Mouse (Mus musculus): ENCODE data around the gene Pdzd2.

The Pdzd2 gene

DNA sequence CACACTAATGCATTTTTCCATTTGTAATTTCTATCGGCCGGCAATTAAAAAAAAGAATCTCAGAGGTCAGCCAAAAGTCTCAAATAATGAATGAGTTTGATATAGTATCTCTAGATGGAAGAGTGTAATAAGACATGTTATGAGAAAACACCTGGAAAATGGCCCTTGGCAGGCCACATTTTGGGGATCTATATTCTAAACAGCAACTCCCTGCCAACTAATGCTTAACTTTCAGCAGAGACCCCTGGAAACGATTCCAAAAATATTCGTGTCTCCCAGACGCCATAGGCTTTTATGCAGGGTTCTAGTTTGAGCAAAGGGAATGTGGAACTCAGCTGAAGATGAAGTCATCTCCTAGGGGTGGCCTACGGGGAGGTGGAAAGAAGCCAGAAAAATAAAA lies 197.4 kb downstream of the Pdzd2 start:
- no peak for DNase-seq (ENCODE audit: low read depth, low spot score)

DNA sequence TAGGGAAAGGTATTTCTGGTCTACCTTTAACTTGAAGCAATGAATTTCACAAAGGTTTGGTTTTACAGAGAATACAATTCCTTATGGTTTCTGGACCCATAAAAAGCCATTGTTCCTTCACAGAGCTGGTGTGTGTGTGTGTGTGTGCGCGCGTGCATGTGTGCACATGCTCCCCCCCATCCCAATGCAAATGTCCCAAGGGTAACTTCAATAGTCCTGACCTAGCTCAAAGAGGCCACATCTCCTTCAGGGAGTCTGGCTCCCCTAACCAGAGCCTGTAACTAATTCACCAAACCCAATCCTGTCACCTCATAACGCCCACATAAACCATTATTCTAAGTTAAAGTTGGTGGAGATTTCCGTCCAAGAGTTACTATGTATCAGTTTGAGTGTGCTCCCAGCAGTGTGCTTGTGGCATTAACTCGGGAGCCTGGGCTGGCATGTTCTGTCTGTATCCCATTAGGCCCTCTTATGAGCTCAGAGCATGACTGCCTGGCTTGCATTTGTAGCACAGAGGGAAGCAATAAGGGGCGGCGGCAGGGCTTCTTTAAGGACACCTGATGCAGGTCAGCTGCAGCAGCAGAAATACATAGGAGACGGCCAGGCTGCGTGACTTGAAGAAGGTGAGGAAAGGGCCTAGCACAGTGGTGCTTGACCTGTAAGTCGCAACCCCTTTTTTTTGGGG lies 200.0 kb downstream of the Pdzd2 start:
- no peak for DNase-seq (ENCODE audit: low read depth, low spot score)

DNA sequence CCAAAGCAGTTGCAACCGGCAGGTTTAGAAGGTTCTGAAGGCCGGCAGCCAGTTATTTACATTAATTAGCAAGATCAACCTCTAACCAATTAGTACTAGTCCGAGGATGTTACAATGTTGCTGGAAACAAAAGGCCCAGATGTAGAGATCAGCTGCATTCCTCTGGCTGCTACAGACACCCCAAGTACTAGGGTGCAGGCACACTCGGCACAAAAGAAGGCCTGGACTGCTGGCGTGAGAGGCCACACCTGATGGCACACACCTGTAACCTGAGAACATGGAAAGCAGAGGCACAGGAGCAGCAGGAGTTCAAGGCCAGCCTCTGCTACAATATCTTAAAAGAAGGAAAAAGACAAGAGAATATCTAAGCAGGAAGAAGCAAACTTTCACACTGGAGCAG lies 206.5 kb downstream of the Pdzd2 start:
- DNase-seq (ENCODE audit: low read depth, low spot score), result no peak

DNA sequence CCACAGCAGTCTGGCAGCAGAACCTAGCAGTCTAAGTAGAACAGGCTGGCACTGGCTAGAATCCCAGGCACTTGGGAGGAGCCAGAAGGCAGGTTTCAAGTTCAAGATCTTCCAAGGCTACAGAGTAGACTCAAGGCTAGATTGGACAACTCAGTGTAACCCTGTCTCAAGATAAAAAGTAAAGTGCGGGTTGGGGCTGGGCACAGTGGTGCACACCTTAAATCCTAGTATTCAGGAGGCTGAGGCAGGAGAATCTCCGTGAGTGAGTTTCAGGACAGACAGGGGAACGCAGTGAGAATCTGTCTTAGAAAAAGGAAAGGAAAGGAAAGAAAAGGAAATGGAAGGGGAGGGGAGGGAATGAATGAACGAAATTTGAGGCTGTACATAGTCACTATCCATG lies 207.2 kb downstream of the Pdzd2 start:
- DNase-seq (ENCODE audit: low read depth, low spot score), result no peak

GRCm38 (mm10) chr15:12522810-12523209 lies 216.9 kb downstream of the Pdzd2 start:
- DNase-seq (ENCODE audit: low read depth, low spot score), result no peak

DNA sequence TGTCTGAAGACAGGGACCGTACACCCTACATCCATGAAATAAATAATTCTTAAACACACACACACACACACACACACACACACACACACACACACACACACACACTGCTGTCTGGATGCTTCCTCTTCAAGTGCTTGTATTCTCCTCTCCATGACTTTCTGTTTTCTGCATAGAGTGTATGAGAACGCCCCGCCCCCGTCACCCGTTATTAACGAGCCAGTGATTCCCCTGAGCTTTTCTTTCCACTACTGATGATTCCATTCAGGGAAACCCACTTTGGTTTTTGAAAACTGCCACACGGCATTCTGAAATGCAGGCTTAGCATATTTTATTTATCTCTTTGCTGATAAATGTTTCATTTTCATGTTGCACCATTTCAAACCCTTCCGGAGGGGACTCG lies 219.4 kb downstream of the Pdzd2 start:
- no peak for DNase-seq (ENCODE audit: low read depth, low spot score)

GRCm38 (mm10) chr15:12518370-12518973 lies 221.3 kb downstream of the Pdzd2 start:
- DNase-seq (ENCODE audit: low read depth, low spot score), result no peak

DNA sequence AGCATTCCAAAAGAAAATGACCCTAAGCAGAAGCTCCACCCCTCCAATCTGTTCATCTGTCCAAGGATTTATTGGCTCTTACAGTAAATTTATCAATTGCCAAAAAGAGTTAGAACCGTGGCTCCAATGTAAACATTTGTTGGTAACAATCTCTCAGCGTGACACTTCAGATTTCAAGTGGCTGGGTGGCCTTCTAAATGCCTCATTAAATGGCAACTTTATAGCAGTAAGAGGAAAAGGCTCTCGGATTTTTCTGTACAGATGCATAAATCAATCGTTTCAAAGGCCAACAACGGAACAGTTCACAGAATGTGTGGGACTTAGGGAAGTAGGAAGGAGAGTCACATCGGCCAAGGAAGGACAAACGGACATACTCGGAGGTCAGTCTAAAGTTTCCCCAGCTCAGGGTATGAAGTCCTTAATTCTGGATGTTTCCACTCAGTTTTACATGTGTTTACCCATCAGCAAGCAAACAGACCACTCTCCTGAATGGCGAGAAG lies 222.4 kb downstream of the Pdzd2 start:
- no peak for DNase-seq (ENCODE audit: low read depth, low spot score)

DNA sequence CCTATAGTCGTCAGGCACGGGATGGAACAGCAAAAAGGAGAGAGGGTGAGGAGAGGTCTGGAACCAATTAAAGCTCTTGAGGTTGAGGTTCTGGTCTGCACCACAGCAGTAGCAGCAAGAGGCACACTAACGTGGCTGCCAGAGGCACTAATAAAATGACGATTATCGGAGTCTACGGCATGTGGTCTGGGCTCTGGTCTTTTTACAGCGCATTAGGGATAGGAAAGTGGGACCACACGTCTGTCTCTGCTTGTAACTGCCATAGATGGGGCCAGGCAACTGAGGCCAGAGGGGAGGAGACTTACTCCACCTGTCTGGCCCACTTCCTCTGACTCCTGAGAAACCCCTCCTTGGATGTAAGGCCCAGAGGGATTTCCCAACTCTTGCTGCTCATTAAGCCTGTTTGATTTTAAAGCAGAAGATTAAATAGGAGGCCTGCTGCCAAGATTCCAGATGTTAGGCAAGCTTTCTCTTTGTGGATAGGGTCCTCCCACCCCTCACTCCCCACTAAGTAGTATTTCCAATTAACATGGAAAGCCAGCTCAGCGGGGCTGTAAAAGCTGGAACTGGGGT lies 224.4 kb downstream of the Pdzd2 start:
- DNase-seq (ENCODE audit: low read depth, low spot score), result no peak

DNA sequence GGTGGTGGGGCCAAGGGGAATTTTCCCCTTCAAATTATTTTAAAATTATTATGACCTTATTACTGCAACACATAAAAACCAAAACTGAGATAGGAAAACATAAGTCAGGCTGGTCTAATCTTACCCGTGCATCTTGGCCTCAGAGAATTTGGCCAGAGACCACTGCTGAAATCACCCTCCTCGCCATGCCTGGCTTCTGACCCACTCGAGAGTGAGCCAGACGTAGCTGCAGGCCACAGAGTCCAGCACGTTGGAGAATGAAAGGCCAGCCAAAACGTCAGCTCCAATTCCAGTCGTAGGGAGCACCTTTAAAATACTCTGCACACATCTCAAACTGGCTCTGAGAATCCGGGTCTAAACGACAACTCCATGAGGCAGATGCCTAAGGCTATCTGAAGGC lies 226.2 kb downstream of the Pdzd2 start:
- no peak for DNase-seq (ENCODE audit: low read depth, low spot score)

GRCm38 (mm10) chr15:12508765-12509377 lies 230.9 kb downstream of the Pdzd2 start:
- DNase-seq (ENCODE audit: low read depth, low spot score), result no peak

DNA sequence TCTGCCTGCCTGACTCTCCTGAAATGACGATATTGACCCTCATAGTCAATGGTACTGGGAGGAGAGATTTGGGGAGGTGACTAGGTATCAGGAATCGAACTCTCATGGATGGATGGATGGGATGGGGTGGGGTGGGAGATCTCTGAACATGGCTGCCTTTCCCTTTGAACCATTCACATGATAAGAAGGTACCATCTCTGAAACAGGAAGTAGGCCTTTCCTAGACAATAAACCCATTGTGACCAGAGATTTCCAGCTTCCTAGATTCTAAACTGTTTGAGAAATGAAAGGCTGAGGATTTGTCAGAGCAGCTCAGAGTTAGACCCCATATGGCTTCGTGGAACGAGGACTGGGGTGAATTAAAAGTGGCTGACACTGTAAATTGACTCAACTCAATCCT lies 232.2 kb downstream of the Pdzd2 start:
- DNase-seq (ENCODE audit: low read depth, low spot score), result no peak

DNA sequence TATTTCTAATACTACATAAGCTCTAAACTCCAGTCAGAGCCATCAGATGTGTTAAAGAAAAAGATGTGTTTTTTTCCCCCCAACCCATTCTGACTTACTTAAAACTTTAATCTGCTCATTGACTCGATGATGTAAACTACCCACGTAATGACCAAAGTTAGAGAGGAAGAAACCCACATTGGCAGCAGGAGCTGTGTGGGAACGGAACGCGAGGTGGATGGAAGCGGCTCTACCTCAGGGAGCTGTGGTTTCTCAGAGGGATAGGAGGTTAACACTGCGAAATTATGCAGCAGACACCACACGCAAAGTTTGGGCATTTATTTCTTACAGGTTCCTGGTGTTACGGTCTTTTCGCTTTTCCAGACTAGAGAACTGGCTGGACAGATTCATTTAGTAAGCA lies 233.2 kb downstream of the Pdzd2 start:
- DNase-seq (ENCODE audit: low read depth, low spot score), result no peak

DNA sequence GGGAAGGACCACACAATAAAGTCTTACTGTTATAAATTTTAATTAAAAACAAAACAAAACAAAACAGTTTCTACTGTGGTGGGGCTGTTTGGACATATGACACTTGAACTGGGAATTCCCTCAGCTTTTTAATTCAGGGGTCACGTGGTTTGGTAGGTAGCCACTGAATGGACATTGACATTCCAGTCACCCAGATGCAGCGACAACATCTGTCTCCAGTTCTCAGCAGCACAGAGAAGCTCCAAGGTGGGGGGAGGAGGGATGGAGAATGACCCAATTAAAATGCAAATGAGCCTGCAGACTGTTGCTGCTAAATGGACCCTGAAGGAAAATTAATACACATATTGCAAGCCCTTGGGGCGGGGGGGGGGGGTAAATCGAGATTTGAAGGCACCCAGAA lies 233.6 kb downstream of the Pdzd2 start:
- DNase-seq (ENCODE audit: low read depth, low spot score), result no peak

DNA sequence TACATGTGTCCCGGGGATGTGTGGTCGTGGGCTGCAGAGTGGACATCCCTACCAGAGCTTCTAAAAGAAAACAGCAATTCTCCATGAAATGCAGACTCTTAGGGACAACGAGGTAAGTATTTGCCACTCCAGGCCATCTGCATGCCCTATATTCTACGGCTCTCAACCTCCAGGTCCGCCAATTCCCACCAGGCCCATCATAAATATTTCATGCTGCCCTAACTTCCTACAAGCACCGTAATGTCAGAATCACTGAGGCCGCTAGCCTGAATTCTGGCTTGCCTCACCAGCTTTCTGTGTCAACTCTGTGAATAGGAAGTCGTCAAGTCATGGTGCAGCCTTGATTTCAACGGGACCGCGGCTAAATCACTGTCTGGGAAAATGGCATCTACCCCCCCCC lies 234.2 kb downstream of the Pdzd2 start:
- DNase-seq (ENCODE audit: low read depth, low spot score), result no peak

- no peak for DNase-seq (ENCODE audit: low read depth, low spot score)
Measured at GRCm38 (mm10) chr15:12503907-12504306, 235.8 kb downstream of the Pdzd2 start.

DNA sequence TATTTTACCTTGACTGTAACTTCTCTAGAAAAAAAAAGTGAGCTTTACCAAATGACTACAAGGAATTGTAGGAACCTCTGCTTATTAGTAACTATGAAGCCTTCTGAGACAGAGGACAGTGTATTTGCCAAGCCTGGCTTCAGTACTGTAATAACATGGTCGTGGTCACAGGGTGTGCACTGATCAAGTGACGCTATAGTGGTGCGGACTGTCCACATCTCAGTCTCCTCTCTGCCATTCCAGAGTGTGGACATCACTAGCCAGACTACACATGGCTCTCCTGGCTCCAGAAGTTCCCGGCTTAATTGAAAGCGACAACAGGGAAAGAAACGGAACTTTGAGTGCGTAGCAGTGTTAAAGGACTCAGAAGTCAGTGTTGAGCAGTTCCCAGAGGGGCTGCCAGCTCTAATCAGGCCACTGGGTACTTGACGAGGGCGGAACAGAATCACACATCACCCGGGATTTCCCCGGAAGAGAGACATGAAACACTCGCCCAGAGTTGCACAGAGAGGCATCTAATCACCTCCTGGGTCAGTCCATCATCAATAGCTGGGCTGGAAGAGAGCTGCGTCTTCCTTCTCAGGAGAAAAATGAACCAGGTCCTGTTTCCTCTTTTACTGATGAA lies 237.7 kb downstream of the Pdzd2 start:
- no peak for DNase-seq (ENCODE audit: low read depth, low spot score)

DNA sequence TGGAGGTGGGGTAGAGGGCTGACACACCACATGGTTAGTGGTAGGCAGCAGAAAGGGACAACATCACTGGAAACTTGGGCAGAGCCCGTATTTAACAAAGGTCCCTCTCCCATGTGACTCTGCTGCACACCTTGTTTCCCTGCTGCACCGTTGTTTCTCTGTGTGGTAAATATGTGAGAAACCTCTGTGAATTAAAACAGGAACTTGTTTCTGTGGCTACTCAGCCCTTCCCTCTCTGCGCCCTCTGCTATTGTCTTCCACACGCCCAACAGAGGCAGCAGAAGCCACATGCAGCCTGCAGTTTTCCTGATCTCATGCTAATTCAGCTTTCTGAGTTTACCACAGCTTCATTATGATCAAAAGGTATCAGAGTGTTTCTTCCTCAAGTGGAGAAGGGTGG lies 239.1 kb downstream of the Pdzd2 start:
- no peak for DNase-seq (ENCODE audit: low read depth, low spot score)

GRCm38 (mm10) chr15:12494084-12494483 lies 245.6 kb downstream of the Pdzd2 start:
- no peak for DNase-seq (ENCODE audit: low read depth, low spot score)

GRCm38 (mm10) chr15:12493258-12493657 lies 246.5 kb downstream of the Pdzd2 start:
- no peak for DNase-seq (ENCODE audit: low read depth, low spot score)

- no peak for DNase-seq (ENCODE audit: low read depth, low spot score)
Measured at GRCm38 (mm10) chr15:12490969-12491368, 248.8 kb downstream of the Pdzd2 start.

DNA sequence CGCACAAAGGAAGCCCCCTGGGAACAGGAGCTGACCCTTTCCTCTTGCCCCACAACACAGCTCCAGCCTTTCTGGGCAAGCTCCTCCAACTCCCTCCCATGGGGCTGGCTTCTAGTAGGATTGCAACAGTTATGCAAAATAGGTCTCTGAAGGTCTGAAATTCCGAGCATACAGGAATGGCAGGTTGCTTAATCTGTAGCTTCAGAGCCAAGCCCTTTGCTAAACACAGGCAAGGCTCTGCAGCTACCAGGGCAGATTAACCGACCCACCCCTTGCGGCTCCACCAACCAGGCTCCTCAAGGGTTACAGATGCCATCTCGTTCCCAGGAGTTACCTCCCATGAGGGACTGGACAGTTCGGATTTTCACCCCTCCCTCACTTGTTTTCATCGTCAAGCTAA lies 249.2 kb downstream of the Pdzd2 start:
- no peak for DNase-seq (ENCODE audit: low read depth, low spot score)
